Mouse (Mus musculus) liver, adult 2 months (tissue): Measurements from ENCODE around the gene Atp11a. TPM values are rescaled to one million over a fixed set of nuclear protein-coding genes. Genes with fewer than 3 reads are reported as not detected.

ENCODE experiments used
- DNase-seq: peaks from one replicate; pipeline ENCODE4 v3.0.0-alpha.2; 2011; ENCODE audit warnings: low read depth, low spot score; ENCODE audit errors: extremely low read depth
- H3K27ac ChIP-seq: fragments of 200-500 bp; replicated peaks from 2 replicates; pipeline ENCODE4 v1.5.1; 2012; ENCODE audit warnings: low read depth, mild to moderate bottlenecking, control low read depth, inconsistent platforms, low read length; ENCODE audit not compliant: insufficient read depth
- H3K27me3 ChIP-seq: fragments of 200-500 bp; 2 replicates; pipeline ENCODE4 v1.6.1; 2012; ENCODE audit warnings: mild to moderate bottlenecking, moderate library complexity, low read length, inconsistent platforms; ENCODE audit not compliant: control insufficient read depth, insufficient read depth
- H3K36me3 ChIP-seq: fragments of 200-500 bp; 2 replicates; pipeline ENCODE4 v1.6.1; 2012; ENCODE audit warnings: low read length, inconsistent platforms; ENCODE audit not compliant: control insufficient read depth, insufficient read depth
- H3K4me1 ChIP-seq: fragments of 200-500 bp; 2 replicates; pipeline ENCODE4 v1.6.1; 2011; ENCODE audit warnings: low read length; ENCODE audit not compliant: control insufficient read depth, insufficient read depth
- H3K4me3 ChIP-seq: fragments of 200-500 bp; 2 replicates; pipeline ENCODE4 v1.5.1; 2011; ENCODE audit warnings: low read depth, mild to moderate bottlenecking, control low read depth, low read length, moderate library complexity; ENCODE audit not compliant: insufficient read depth
- H3K79me2 ChIP-seq: fragments of 200-500 bp; 2 replicates; pipeline ENCODE4 v1.6.1; 2012; ENCODE audit warnings: inconsistent platforms, mild to moderate bottlenecking, low read length, moderate library complexity; ENCODE audit not compliant: control insufficient read depth, insufficient read depth
- H3K9ac ChIP-seq: fragments of 200-500 bp; 2 replicates; pipeline ENCODE4 v1.6.1; 2012; ENCODE audit warnings: low read depth, mild to moderate bottlenecking, control low read depth, inconsistent platforms, low read length
- CTCF ChIP-seq: fragments of 200-500 bp; IDR thresholded peaks from 2 replicates; pipeline ENCODE4 v1.5.1; 2011; ENCODE audit warnings: low read depth, low read length, control low read depth
- POLR2A ChIP-seq: fragments of 200-500 bp; IDR thresholded peaks from 2 replicates; pipeline ENCODE4 v1.6.1; 2011; ENCODE audit warnings: low read length, control low read depth; ENCODE audit not compliant: insufficient read depth; ENCODE audit errors: extremely low read depth
- WGBS: fragments of 180-500 bp; shearing (Covaris S2); methylation state at CpG from one replicate; pipeline ENCODE4 v1.1.7; 2018; 5-methylcytosine and 5-hydroxymethylcytosine counted together
- polyA plus RNA-seq: library from polyadenylated mRNA; depleted of rRNA; stranded (reverse); fragments of >200 nt; gene quantifications from 2 replicates; pipeline ENCODE4 v1.2.3, GENCODE M21; 2012
- total RNA-seq: library from RNA; depleted of rRNA; stranded (reverse); fragments of >200 nt; gene quantifications from 2 replicates; pipeline ENCODE4 v1.2.3, GENCODE M21; 2014

The Atp11a gene
- total and polyA plus RNA-seq, 2 experiments, result 4.8 to 6.6 TPM

GRCm38 (mm10) chr8:12887772-12888435 lies 131.1 kb downstream of the Atp11a start:
- no peak for DNase-seq
- WGBS, result 88% methylated on average over 16 of the region's 16 CpGs
- no peak overlapping the region for H3K27ac ChIP-seq
- no peaks in the 10 kb centered on the region for H3K4me1 ChIP-seq
- H3K79me2 ChIP-seq, result no peaks in the 10 kb centered on the region
- H3K36me3 ChIP-seq, result no peaks in the 10 kb centered on the region
- H3K27me3 ChIP-seq, result peaks cover 7% of the 10 kb centered on the region
- no peak for TF ChIP-seq CTCF
- TF ChIP-seq POLR2A, result no peak
- H3K4me3 ChIP-seq, result no peak overlapping the region
- H3K9ac ChIP-seq, result no peak overlapping the region

- Histone ChIP-seq H3K9ac (no peak overlapping the region), H3K4me3 (no peak overlapping the region), H3K79me2 (no peaks in the 10 kb centered on the region), H3K27me3 (peaks cover 4% of the 10 kb centered on the region), H3K4me1 (no peaks in the 10 kb centered on the region), H3K36me3 (no peaks in the 10 kb centered on the region), H3K27ac (no peak overlapping the region)
- 84% methylated on average over 11 of the region's 11 CpGs for WGBS
- no peak for TF ChIP-seq POLR2A
- no peak for TF ChIP-seq CTCF
- no peak for DNase-seq
These were observed 132.3 kb downstream of the Atp11a start for GRCm38 (mm10) chr8:12889046-12889598.

DNA sequence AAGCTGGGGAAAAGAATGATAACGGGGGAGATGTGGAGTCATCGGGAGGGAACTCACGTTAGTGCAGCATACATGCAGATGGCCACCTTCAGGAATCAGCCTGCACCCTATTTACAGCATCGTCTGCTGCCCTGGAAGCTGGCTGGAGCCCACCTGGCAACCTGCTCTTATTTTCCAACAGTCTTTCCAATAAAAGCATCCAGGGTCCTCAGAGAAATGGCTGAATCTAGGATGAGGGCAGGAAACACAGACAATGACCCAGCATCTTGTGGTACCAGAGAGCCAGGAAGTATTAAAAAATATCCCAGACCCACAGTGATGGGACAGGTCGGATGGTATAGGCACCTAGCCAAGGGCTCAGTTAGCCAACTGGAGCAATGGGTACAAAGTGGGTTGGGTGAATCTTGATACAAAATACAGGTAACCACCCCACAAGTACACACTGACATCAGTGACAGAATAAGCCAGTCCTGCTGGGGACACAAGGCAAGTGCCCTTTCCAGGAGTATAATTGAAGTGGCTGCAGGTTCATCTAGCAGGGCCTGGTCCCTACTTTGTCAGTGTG lies 136.2 kb downstream of the Atp11a start:
- peaks cover 4% of the 10 kb centered on the region for H3K4me1 ChIP-seq
- no peak overlapping the region for H3K4me3 ChIP-seq
- no peaks in the 10 kb centered on the region for H3K36me3 ChIP-seq
- DNase-seq, result no peak
- H3K27ac ChIP-seq, result no peak overlapping the region
- 0 out of 2 replicates have a peak, but pooled peaks cover 6% of the 10 kb centered on the region for H3K27me3 ChIP-seq
- WGBS, result 68% methylated on average over 5 of the region's 5 CpGs
- H3K79me2 ChIP-seq, result no peaks in the 10 kb centered on the region
- TF ChIP-seq CTCF (no peak), POLR2A (no peak)
- no peak overlapping the region for H3K9ac ChIP-seq

DNA sequence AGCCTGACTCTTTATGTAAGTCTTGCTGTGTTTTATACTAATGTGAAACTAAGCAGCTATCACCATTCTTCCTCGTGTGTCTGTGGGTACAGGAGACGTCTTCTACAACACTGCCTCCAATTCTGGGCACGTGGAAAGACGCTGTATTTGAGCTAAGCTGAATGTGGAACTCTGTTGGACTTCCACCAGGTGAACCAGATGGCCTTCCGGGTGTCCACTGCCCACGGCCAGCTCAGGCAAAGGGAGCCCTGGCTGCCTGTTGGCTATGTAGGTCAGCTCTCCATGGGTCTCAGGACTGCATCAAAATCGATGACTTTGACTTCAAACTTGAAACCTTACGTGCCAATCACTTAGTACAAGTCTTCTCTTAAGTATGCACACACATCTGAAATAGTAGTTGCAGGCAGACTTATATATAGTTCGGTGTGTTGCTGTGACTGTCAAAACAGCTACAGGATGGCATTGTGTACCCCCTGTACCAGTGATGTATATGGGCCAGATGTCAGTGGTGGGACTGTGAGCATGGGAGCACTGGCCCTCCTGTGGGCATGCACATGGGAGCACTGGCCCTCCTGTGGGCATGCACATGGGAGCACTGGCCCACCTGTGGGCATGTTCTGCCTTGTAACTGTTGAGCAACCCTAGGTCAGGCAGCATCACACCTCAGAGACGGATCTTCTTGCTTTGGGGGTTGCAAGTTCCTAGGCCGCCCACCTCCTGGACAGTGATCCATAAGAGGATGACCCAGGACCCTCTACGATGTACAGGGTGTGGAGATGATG lies 137.2 kb downstream of the Atp11a start:
- Histone ChIP-seq H3K36me3 (no peaks in the 10 kb centered on the region), H3K27me3 (0 out of 2 replicates have a peak, but pooled peaks cover 6% of the 10 kb centered on the region), H3K79me2 (no peaks in the 10 kb centered on the region), H3K27ac (no peak overlapping the region), H3K4me3 (no peak overlapping the region), H3K9ac (no peak overlapping the region), H3K4me1 (peaks cover 4% of the 10 kb centered on the region)
- DNase-seq, result no peak
- 73% methylated on average over 12 of the region's 12 CpGs for WGBS
- no peak for TF ChIP-seq CTCF
- TF ChIP-seq POLR2A, result no peak

DNA sequence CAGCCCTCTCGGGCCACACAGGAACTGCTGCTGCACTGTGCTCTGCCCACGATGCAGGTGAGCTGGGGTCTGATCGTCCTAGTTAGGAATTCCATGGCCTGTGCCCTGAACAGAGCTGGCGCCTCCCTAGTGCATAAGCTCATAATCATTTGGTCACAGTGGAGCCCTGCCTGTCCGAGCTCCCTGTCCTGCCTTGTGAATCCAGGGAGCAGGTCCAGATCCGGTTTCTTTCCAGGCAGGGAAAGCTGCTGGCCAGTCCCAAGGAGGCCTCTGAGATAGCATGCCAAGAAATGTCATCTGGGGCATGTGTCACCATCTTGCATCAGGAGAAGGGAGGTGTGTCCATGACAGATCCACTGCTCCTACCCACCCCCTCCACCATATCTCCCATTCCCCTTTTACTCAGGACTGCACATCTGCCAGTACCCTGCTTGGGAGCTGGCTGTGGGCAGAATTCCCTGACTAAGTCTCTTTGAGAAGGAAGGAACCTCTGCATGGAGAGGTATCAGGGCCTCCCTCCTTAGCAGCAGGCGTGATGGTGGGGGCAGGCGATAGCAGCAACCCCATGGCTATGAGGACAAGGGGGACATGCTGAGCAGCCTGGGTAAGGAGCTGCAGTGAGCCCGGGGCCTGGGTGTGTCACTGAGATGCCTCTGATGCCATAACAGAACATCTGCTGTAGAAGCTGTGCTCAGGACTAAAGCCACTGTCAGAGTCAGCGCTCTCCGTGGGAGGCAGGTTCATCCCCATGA lies 138.1 kb downstream of the Atp11a start:
- Histone ChIP-seq H3K27ac (no peak overlapping the region), H3K36me3 (no peaks in the 10 kb centered on the region), H3K4me3 (no peak overlapping the region), H3K9ac (no peak overlapping the region), H3K4me1 (peaks cover 4% of the 10 kb centered on the region), H3K27me3 (0 out of 2 replicates have a peak, but pooled peaks cover 6% of the 10 kb centered on the region), H3K79me2 (no peaks in the 10 kb centered on the region)
- WGBS, result 80% methylated on average over 11 of the region's 11 CpGs
- TF ChIP-seq CTCF, result no peak
- no peak for TF ChIP-seq POLR2A
- no peak for DNase-seq
